Mouse (Mus musculus) kidney, adult 2 months (tissue): Measurements from ENCODE around the gene 4930426L09Rik.

ENCODE experiments used
- CTCF ChIP-seq: fragments of 200-500 bp; conservative IDR thresholded peaks from 2 replicates; pipeline ENCODE4 v1.5.1; 2011; ENCODE audit warnings: low read depth, mild to moderate bottlenecking, control low read depth, low read length, moderate library complexity, mixed read lengths; ENCODE audit not compliant: insufficient read depth, insufficient read length
- POLR2A ChIP-seq: fragments of 200-500 bp; IDR thresholded peaks from one replicate; pipeline ENCODE4 v1.6.1; 2011; ENCODE audit warnings: low read depth, low read length, control low read depth

DNA sequence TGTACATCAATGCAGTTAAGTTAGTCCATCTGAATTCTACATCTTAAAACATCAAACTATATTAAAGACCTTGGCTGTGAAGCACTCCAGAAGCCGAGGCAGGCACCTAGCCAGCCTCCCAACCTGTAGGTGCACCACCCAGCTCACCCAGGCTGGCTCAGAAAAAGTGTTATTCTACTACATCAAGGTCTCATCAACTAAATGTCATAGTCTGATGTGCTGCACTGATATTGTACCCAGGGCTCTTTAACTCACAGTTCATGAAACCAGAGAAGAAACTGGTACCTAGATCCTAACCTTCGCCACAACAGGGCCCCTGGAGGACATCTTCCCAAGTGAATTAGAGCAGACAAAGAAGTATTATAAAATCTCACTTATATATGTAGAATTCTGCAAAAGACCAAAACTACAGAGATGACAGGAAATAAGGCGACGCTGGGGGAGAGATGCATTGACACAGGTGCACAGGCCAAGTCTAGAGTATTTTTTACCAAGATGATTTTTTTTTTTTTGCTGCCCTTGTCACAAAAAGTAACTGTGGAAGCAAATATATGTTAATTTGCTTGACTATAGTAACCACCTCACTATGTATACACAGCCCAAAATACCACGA is 30.6 kb upstream of the 4930426L09Rik start:
- no peak for TF ChIP-seq POLR2A
- TF ChIP-seq CTCF: no peak
